Mouse (Mus musculus) lung, postnatal 14 days (tissue): ENCODE measurements at regions not wholly inside any gene's neighbourhood (a gene's known extent, or its start where the extent isn't known, plus 50 kb on each side); places are given as distances from the start of the nearest gene placed in this dataset.

ENCODE experiments used
- DNase-seq: peaks from one replicate; pipeline ENCODE4 v3.0.0; 2021

- no peak for DNase-seq
Observed at GRCm38 (mm10) chr3:131801551-131801950, 237.0 kb downstream of the Papss1 start.

GRCm38 (mm10) chr3:131802841-131803240 is 238.3 kb downstream of the Papss1 start:
- DNase-seq: peak; percentile 16

DNA sequence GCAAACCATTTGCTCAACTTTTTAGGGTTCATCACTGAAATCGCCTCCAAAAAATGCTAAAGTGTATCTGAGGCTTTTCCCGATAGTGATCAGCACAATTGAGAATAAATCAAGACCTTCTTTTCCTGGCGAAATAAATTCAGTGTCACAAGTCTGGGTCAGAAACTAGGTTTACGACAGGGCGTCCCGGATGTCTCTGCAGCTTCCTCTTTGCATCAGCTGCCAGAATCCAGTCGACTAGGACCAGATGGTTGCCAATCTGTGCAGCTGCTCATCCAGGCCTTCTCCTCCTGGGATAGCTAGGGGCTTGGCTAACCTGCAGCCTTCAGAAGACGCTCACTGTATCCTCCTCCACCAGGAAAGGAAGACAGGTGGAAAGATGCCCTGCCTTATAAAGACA is 243.6 kb downstream of the Papss1 start:
- peak; percentile 6 for DNase-seq

DNA sequence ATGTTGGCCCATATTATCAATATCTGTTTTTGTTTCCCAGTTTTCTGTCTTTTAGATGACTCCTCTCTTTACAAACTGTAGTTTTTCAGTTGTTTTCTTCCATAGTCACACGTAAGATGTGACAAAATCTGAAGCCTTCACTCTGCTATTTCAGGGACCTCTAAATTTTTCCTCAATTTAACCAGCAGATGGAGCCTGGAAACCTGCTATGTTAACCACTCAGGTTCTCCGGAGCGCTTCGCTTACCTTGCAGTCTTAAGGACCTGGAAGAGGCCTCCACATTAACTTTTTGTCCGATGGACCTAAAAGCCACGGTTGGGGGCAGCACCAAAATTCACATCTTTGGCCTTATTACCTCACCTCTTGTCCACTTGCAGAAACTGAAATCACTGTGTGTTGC is 248.4 kb downstream of the Papss1 start:
- DNase-seq: no peak

DNA sequence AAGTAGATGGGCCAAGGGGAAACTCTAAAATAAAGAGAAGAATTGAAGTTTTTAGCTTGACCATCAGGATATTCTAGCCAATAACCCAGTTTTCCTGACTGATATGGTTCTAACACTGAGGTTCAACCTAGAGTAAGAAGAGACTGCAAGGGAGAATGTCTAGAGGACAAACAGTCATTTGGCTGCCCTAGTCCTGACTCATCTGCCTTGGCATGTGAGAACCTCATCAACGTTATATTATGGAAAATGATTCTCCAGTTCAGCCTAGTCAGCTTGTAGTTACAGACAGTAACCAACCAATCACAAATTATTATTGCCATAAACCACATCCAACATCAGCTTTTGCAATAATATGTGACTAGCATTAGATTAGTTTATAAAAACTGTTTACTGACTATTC is 254.2 kb downstream of the Papss1 start:
- DNase-seq: no peak

DNA sequence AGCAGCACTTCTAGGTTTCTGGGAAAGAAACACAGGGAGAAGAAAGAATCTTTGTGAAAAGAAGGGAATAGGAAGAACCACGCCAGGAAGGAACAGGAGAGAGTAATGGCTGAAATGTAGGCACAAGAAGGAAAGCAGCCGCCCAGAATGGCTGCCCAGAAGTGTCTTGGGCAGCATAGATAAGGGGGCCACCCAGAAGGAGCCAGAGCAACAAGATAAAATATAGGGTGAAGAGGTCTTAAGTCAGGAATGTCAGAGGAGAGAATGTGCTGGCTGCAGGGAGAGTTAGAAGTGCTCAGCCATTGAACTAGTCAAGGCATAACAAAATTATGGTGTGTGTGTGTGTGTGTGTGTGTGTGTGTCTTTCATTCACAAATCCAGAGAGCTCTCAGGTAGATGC is 227.7 kb upstream of the Dkk2 start:
- DNase-seq: no peak

GRCm38 (mm10) chr3:131859083-131859482 is 226.0 kb upstream of the Dkk2 start:
- no peak for DNase-seq

- no peak for DNase-seq
Observed at GRCm38 (mm10) chr3:131865106-131865505, 220.0 kb upstream of the Dkk2 start.

- no peak for DNase-seq
Observed at GRCm38 (mm10) chr3:131867266-131867665, 217.8 kb upstream of the Dkk2 start.

DNA sequence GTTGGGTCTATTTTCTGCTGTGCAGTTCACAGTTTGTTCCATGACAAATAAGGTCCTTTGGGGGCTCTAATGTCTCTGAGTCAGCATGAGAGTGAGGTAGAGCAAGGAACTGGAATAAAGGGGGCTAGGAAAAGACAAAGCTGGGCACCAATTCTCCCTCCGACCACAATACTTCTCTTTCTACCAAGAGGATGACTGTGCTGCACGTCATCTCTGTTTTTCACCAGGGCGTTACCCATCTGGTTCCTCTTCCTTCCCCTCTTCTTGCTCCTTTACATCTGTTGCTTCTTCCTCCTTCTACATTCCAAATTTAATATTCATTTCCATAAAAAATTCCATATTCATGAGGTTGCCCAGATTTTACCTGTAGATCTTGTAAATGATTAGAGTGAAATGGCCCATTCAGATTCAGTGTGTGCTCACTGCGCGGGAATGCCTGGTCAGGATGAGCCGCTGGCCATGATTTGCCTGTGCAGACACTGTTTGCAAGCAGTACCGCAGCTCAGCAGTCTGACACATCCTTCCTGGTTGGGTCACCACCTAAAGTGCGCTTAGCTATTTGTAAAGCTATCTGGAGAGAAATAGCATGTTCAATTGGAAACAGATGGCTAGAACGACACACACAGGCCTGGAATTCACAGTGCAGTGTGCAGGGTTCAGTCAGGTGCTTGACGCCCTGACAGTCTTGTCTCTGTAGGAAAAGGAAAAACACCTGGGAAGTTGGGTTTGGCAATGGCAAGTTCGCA is 216.7 kb upstream of the Dkk2 start:
- DNase-seq: no peak

GRCm38 (mm10) chr3:131869306-131869705 is 215.8 kb upstream of the Dkk2 start:
- no peak for DNase-seq

- DNase-seq: no peak
Observed at GRCm38 (mm10) chr3:131882667-131883066, 202.4 kb upstream of the Dkk2 start.

GRCm38 (mm10) chr3:131886470-131886869 is 198.6 kb upstream of the Dkk2 start:
- peak; percentile 17 for DNase-seq

GRCm38 (mm10) chr3:131886984-131887383 is 198.1 kb upstream of the Dkk2 start:
- no peak for DNase-seq

GRCm38 (mm10) chr3:131887670-131888069 is 197.4 kb upstream of the Dkk2 start:
- no peak for DNase-seq

- no peak for DNase-seq
Observed at GRCm38 (mm10) chr3:131891941-131892340, 193.2 kb upstream of the Dkk2 start.

DNA sequence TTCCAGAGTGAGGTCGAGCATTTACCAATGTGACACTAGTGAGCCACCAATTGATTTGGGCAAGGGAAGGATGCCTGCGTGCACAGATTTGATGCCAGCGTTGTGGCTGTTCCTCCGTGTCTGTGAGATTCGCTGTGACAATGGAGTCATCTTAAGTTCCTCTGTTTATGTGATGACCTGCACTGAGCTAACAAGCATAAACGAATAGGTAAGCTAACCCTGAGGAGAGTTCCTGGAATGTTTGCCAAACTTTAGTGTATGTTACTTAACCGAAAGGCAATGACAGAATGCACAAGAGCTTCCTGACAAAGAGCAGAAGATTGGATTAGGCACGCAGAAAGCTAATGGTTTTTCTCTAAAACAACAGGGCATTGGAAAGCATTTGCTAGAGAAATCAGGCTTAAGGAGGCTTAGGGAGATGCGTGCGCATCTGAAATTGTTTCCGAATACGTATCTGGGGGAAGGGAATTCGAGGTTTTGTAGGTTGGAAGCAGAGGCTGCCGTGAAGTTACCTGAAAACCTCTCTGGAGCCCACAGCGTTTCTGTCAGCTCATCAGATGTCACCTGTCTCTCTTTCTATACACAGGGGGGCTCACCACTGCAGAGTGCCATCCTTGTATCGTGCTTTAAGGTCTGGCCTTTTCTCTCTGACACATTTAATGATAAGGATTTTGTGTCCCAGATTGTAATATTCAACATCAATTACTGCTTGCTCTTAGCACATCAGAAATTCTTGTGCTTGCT is 191.9 kb upstream of the Dkk2 start:
- no peak for DNase-seq

- no peak for DNase-seq
Observed at GRCm38 (mm10) chr3:131895057-131895456, 190.0 kb upstream of the Dkk2 start.

DNA sequence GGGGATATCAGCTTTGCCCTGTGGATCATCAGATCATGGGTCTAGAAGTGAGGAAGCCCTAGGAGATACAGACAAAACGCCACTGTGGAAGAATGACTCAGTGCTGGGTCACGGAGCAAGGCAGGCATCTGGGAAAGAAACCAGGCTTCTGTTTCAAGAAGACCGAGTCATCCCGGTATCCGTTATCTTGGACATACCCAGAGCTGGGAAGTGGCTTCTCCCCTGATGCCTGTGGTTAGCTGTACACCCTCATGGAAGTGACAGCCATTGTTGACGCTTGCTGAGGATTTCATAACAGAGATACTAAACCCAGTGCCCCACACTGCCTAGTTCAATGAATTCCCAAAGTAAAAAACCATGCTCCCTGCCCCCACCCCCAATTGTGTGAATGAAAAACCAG is 171.6 kb upstream of the Dkk2 start:
- no peak for DNase-seq

GRCm38 (mm10) chr3:131914372-131914771 is 170.7 kb upstream of the Dkk2 start:
- no peak for DNase-seq

GRCm38 (mm10) chr3:131914997-131915396 is 170.1 kb upstream of the Dkk2 start:
- no peak for DNase-seq

- no peak for DNase-seq
Observed at GRCm38 (mm10) chr3:131917734-131918534, 167.2 kb upstream of the Dkk2 start.

- DNase-seq: peak; percentile 14
Observed at GRCm38 (mm10) chr3:131919476-131919875, 165.6 kb upstream of the Dkk2 start.

DNA sequence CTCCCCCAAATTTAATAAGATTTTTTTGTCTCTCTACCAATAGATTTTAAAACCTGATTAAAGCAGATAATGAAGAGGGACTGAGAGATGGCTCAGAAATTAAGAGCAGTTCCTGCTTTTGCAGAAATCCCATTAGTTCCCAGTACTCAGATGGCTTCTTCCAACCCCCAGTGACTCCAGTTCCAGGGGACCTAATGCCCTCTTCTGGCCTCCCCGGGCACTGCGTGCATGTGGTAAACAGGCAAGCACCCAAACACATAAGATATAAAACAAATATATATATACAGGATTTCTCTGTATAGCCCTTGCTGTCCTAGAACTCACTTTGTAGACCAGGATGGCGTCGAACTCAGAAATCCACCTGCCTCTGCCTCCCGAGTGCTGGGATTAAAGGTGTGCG is 163.9 kb upstream of the Dkk2 start:
- peak; percentile 7 for DNase-seq
